Mouse (Mus musculus): Measurements from ENCODE around the gene Mea1. TPM values are rescaled to one million over a fixed set of nuclear protein-coding genes. Genes with fewer than 3 reads are reported as not detected.

Mea1 gene
- total RNA-seq, 2 experiments from 2014 or later = 57.6 to 81.4 TPM

- ATAC-seq (ENCODE audit: poor library complexity, severe bottlenecking) = peak; percentile 1; the same call in 1 of the 2 replicates
These were observed 25.6 kb downstream of the Mea1 start for GRCm38 (mm10) chr17:46703971-46704886.

GRCm38 (mm10) chr17:46704887-46705835 lies 26.6 kb downstream of the Mea1 start, which contains the start of gene Ppp2r5d:
Gene Ppp2r5d, minus strand, starts transcription at chr17:46705111.
- ATAC-seq (ENCODE audit: poor library complexity, severe bottlenecking) = peak; percentile 98

- ATAC-seq (ENCODE audit: poor library complexity, severe bottlenecking) = no peak
These were observed 27.9 kb downstream of the Mea1 start for GRCm38 (mm10) chr17:46706375-46707089.

- ATAC-seq (ENCODE audit: poor library complexity, severe bottlenecking) = peak; percentile 99
These were observed 32.5 kb downstream of the Mea1 start, which contains the start of gene Pex6 for GRCm38 (mm10) chr17:46710959-46711597. Gene Pex6, plus strand, starts transcription at chr17:46711463.

GRCm38 (mm10) chr17:46711612-46712271 lies 33.1 kb downstream of the Mea1 start:
- peak; percentile 24; the same call in 1 of the 2 replicates for ATAC-seq (ENCODE audit: poor library complexity, severe bottlenecking)

GRCm38 (mm10) chr17:46712442-46712841 lies 33.8 kb downstream of the Mea1 start:
- no peak for ATAC-seq (ENCODE audit: poor library complexity, severe bottlenecking)

- ATAC-seq (ENCODE audit: poor library complexity, severe bottlenecking) = no peak
These were observed 35.3 kb downstream of the Mea1 start for GRCm38 (mm10) chr17:46713849-46714248.

GRCm38 (mm10) chr17:46714756-46715481 lies 36.3 kb downstream of the Mea1 start:
- ATAC-seq (ENCODE audit: poor library complexity, severe bottlenecking) = no peak

- no peak for ATAC-seq (ENCODE audit: poor library complexity, severe bottlenecking)
These were observed 42.5 kb downstream of the Mea1 start for GRCm38 (mm10) chr17:46721077-46721476.

- ATAC-seq (ENCODE audit: poor library complexity, severe bottlenecking) = no peak
These were observed 46.0 kb downstream of the Mea1 start for GRCm38 (mm10) chr17:46724477-46725084.

- ATAC-seq (ENCODE audit: poor library complexity, severe bottlenecking) = peak; percentile 58
These were observed 46.7 kb downstream of the Mea1 start for GRCm38 (mm10) chr17:46725273-46725672.

- no peak for ATAC-seq (ENCODE audit: poor library complexity, severe bottlenecking)
These were observed 47.4 kb downstream of the Mea1 start for GRCm38 (mm10) chr17:46725731-46726645.

- no peak for ATAC-seq (ENCODE audit: poor library complexity, severe bottlenecking)
These were observed 48.7 kb downstream of the Mea1 start for GRCm38 (mm10) chr17:46727271-46727670.

GRCm38 (mm10) chr17:46728021-46728420 lies 49.4 kb downstream of the Mea1 start:
- ATAC-seq (ENCODE audit: poor library complexity, severe bottlenecking) = no peak

- no peak for ATAC-seq (ENCODE audit: poor library complexity, severe bottlenecking)
These were observed 49.9 kb downstream of the Mea1 start for GRCm38 (mm10) chr17:46728496-46728895.

GRCm38 (mm10) chr17:46728904-46729318 lies 50.3 kb downstream of the Mea1 start, which contains the start of gene Gnmt:
Gene Gnmt, minus strand, starts transcription at chr17:46729168.
- ATAC-seq (ENCODE audit: poor library complexity, severe bottlenecking) = peak; percentile 45
